Mouse (Mus musculus): ENCODE data around the gene Pdlim4.

DNA sequence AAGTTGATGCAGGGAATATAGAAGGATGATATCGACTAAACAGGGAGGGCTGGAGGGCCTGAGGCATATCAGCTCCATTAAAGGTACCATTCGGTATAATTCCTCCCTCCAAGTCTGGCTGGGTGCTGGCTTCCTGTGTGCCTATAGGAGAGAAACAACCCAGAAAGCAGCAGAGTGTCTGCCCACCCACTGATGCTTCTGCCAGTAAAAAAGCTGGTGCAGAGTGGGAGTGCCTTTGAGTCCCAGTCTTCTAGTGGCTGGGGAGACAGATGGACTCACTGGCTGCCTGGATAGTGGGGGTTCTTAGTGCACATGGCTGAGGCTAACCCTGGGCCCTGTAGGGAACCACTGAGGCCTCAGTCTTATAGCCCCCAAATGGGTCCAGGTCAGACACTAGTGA is 18.6 kb downstream of the Pdlim4 start:
- no peak for TF ChIP-seq GATA1 (IDR thresholded peaks at IDR 0.05; ENCODE audit: low read length)
- no peak for TF ChIP-seq TAL1 (IDR thresholded peaks at IDR 0.05; ENCODE audit: low read length)
